Mouse (Mus musculus): ENCODE measurements at regions not wholly inside any gene's neighbourhood (a gene's known extent, or its start where the extent isn't known, plus 50 kb on each side); places are given as distances from the start of the nearest gene placed in this dataset.

DNA sequence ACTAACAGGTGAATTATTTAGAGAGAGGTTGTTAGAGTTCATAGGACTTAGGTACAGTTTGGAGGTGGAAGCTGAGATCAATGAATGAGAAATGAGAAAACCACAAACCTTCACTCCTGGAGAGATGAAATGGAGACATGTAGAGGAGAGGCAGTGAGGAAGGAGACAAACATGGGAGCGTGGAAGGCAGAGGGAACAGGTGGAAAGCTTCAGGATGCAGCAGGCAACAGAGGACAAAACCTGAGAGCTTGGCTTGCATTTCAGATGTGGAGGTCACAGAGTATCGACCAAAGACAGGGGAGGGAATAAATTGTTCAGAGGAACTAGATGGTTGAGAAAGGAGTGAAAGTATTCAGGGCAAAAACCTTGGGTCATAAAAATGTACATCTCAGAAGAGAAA, 244.6 kb downstream of the Cd109 start:
- no peak for TF ChIP-seq CTCF (IDR thresholded peaks at IDR 0.05; ENCODE audit: low read depth)
- TF ChIP-seq EP300 (IDR thresholded peaks at IDR 0.05; ENCODE audit: low read depth): no peak

All from heart, postnatal 0 days (tissue).